Mouse (Mus musculus) liver, embryonic 16.5 days (tissue): ENCODE results near the gene Gm45021. TPM values are rescaled to one million over a fixed set of nuclear protein-coding genes. Genes with fewer than 3 reads are reported as not detected.
"Not testable (repeated sequence)": the region's sequence is repeated elsewhere in the genome, so short reads cannot be mapped to it uniquely, and the experiment has no call there.

Experiments used
- ATAC-seq: fragments of 200-750 bp; cut with Nextera tagmentation; 2 replicates; pipeline ENCODE4 v1.8.0; 2017; ENCODE audit warnings: low read depth, mild to moderate bottlenecking, moderate number of reproducible peaks, moderate library complexity
- H3K27ac ChIP-seq: fragments of 300-500 bp; sonication (generic); 2 replicates; pipeline ENCODE4 v1.5.1; 2014; ENCODE audit warnings: mild to moderate bottlenecking, low read length
- H3K27me3 ChIP-seq: fragments of 300-500 bp; sonication (generic); 2 replicates; pipeline ENCODE4 v1.6.1; 2014; ENCODE audit warnings: low read depth, low read length, mixed read lengths; ENCODE audit not compliant: control insufficient read depth, insufficient read depth
- H3K36me3 ChIP-seq: fragments of 300-500 bp; sonication (generic); 2 replicates; pipeline ENCODE4 v1.6.1; 2014; ENCODE audit warnings: mild to moderate bottlenecking; ENCODE audit not compliant: control insufficient read depth, insufficient read depth
- H3K4me1 ChIP-seq: fragments of 300-500 bp; sonication (generic); 2 replicates; pipeline ENCODE4 v1.6.1; 2014; ENCODE audit warnings: low read depth, low read length, mixed read lengths; ENCODE audit not compliant: control insufficient read depth
- H3K4me2 ChIP-seq: fragments of 300-500 bp; sonication (generic); 2 replicates; pipeline ENCODE4 v1.6.1; 2014; ENCODE audit warnings: low read depth, low read length, mixed read lengths
- H3K4me3 ChIP-seq: fragments of 300-500 bp; sonication (generic); 2 replicates; pipeline ENCODE4 v1.5.1; 2014; ENCODE audit warnings: low read depth, mild to moderate bottlenecking, low read length
- H3K9ac ChIP-seq: fragments of 300-500 bp; sonication (generic); 2 replicates; pipeline ENCODE4 v1.6.1; 2014; ENCODE audit warnings: low read depth, low read length
- H3K9me3 ChIP-seq: fragments of 300-500 bp; sonication (generic); replicated peaks from 2 replicates; pipeline ENCODE4 v1.6.1; 2016; ENCODE audit warnings: low read length; ENCODE audit not compliant: control insufficient read depth
- WGBS: fragments of 180-500 bp; shearing (Covaris S2); extraction: QIAGEN DNeasy Blood & Tissue Kit; methylation state at CpG from one replicate; pipeline ENCODE4 v1.1.7; 2014; ENCODE audit not compliant: insufficient replicate concordance; 5-methylcytosine and 5-hydroxymethylcytosine counted together
- polyA plus RNA-seq: library from polyadenylated mRNA; unstranded; fragments of >200 nt; fragmentation: Nextera tagmentation; extraction: Ambion mirVana; gene quantifications from 2 replicates; pipeline ENCODE4 v1.2.1, GENCODE M21; 2015

Gm45021 gene
- polyA plus RNA-seq, 1 experiment from 2014 or later, result not detected

DNA sequence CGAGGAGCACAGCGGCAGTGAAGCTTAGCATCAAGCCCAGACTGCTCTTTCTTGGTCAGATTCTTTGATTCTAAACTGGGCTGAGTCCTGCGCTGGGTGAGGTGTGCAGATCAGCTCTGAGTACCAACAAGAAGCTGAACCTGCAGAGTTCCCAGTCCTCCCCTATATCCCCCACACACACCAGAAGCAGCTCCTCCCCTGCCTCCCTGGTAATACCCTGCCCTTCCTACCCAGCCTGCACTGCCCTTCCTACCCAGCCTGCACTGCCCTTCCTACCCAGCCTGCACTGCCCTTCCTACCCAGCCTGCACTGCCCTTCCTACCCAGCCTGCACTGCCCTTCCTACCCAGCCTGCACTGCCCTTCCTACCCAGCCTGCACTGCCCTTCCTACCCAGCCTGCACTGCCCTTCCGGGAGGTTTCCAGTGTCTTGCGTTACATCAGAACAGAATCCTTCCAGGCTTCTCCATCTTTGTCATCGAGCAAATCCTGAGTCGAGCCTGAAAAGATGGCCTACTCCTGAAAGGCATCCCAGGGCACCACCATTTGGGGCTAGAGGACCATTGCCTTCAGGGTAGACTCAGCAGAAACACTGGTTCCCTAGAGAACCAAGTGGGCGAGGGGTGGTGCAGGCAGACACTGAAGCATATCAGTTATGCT lies 32.9 kb downstream of the Gm45021 start:
- ATAC-seq, H3K4me2 ChIP-seq, H3K9ac ChIP-seq, H3K4me3 ChIP-seq, H3K9me3 ChIP-seq, H3K36me3 ChIP-seq, H3K4me1 ChIP-seq, H3K27ac ChIP-seq, H3K27me3 ChIP-seq: not testable (repeated sequence)
- WGBS, result 67% methylated on average over 8 of the region's 8 CpGs

DNA sequence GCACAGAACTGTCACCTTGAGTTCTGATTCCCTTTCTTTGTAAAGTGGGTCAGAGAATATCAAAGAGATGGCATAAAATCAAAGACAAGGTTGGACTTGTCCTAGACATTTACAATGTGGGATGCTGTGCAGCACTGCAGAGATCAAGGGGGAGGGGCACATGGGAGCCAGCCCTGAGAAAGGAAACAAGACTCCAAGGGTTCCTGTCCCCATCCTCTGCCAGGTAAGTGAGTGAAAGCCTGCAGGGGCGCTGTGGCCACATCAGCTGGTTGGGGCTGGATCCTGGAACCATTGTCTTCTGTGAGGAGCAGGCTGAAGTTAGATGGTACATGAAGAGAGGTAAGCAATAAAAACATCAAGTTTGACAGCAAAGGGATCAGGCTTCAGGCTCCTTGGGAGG lies 34.0 kb downstream of the Gm45021 start:
- Histone ChIP-seq H3K4me3 (no peak overlapping the region), H3K36me3 (no peaks in the 10 kb centered on the region; the same call in none of the 2 replicates), H3K4me1 (no peaks in the 10 kb centered on the region), H3K27me3 (peaks cover 21% of the 10 kb centered on the region), H3K9ac (no peak overlapping the region), H3K4me2 (no peak overlapping the region), H3K27ac (no peak overlapping the region), H3K9me3 (no peaks in the 10 kb centered on the region)
- 52% methylated on average over 1 of the region's 1 CpGs for WGBS
- ATAC-seq, result no peak

DNA sequence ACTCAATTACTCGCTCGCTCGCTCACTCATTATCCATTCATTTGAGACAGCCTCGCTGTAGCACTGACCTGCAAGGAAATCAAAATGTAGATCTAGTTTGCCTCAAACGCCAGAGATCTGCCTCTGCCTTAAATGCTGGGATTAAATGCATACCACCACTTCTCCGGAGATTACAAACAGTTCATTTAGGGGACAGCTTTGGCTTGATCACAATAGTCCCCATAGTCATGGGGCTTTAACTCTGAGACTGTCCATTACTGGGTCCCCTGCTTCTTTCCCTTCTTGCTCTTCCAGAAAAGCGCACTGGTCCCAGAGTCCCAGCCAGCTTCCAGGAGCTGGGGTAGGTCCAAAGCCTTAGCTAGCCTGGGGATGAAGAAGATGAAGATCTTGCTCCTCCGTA lies 37.1 kb downstream of the Gm45021 start, which contains the start of gene AI854703:
AI854703 (plus strand) TSS at position 301 of the 400 bp plus-strand sequence.
- H3K9me3 ChIP-seq, result no peaks in the 10 kb centered on the region
- H3K27ac ChIP-seq, result no peak within 1 kb of the TSS
- H3K4me1 ChIP-seq, result no peaks in the 10 kb centered on the region
- peaks cover 33% of the 10 kb centered on the region for H3K27me3 ChIP-seq
- peak within 1 kb of the TSS; percentile 39; the same call in 1 of the 2 replicates for H3K9ac ChIP-seq
- ATAC-seq, result no peak
- no peaks in the 10 kb centered on the region for H3K36me3 ChIP-seq
- H3K4me3 ChIP-seq, result peak within 1 kb of the TSS; percentile 47
- 53% methylated on average over 8 of the region's 8 CpGs for whole genome bisulfite sequencing
- H3K4me2 ChIP-seq, result peak within 1 kb of the TSS; percentile 69

DNA sequence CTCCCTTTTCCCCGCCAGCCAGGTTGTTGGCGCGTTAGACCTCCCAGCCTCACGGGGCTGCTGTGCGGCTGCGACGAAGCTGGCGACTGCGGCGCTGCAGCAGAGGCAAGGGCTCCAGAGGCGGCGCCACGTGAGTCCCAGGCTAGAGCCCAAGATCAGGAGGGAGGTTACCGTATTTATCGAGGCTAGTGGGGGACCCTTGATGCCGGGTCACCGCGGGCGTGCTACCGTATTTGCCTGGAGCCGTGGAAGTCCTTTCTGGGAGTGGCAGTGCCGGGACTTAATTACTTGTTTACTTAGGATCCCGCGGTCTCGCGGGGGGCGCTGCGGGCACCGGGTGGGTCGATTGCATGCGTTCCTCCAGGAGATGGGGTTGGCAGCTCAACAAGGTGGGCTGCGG lies 37.6 kb downstream of the Gm45021 start:
- H3K4me3 ChIP-seq, result peak overlapping the region; percentile 47
- no peak for ATAC-seq
- no peak overlapping the region for H3K27ac ChIP-seq
- 1% methylated on average over 32 of the region's 32 CpGs for WGBS
- no peaks in the 10 kb centered on the region for H3K9me3 ChIP-seq
- H3K36me3 ChIP-seq, result no peaks in the 10 kb centered on the region
- peak overlapping the region; percentile 39; the same call in 1 of the 2 replicates for H3K9ac ChIP-seq
- peak overlapping the region; percentile 69 for H3K4me2 ChIP-seq
- H3K27me3 ChIP-seq, result peaks cover 33% of the 10 kb centered on the region
- H3K4me1 ChIP-seq, result no peaks in the 10 kb centered on the region

DNA sequence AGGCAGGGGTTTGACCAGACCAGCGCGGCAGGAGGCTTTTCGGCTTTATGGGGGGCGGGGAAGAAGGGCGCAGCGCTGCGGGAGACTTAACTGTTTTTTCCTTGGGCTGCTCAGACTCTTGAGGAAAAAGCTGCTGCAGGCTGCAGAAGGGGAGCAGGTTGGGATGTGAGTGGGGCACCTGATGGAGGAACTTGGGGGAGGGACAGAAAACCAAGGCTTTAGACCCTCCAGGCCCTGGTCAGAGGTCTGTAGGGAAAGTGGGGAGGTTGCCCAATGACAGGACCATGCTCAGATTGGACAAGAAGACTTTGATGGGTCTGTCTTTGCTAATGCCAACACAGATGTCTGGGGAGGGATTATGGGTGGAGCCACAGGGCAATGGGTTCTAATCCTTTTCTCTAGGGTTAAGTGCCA lies 38.1 kb downstream of the Gm45021 start:
- Histone ChIP-seq H3K9ac (no peak overlapping the region), H3K4me1 (no peaks in the 10 kb centered on the region), H3K9me3 (no peaks in the 10 kb centered on the region), H3K27me3 (peaks cover 33% of the 10 kb centered on the region), H3K36me3 (no peaks in the 10 kb centered on the region), H3K4me3 (peak overlapping the region; percentile 47), H3K4me2 (peak overlapping the region; percentile 69), H3K27ac (no peak overlapping the region)
- no peak for ATAC-seq
- 5% methylated on average over 7 of the region's 7 CpGs for WGBS

GRCm38 (mm10) chr6:48628377-48628776 lies 39.0 kb downstream of the Gm45021 start:
- H3K4me3 ChIP-seq, result no peak overlapping the region
- no peaks in the 10 kb centered on the region for H3K4me1 ChIP-seq
- no peaks in the 10 kb centered on the region for H3K36me3 ChIP-seq
- no peaks in the 10 kb centered on the region for H3K9me3 ChIP-seq
- no peak overlapping the region for H3K27ac ChIP-seq
- no peak overlapping the region for H3K4me2 ChIP-seq
- peaks cover 33% of the 10 kb centered on the region for H3K27me3 ChIP-seq
- H3K9ac ChIP-seq, result no peak overlapping the region
- 43% methylated on average over 3 of the region's 3 CpGs for WGBS
- no peak for ATAC-seq

GRCm38 (mm10) chr6:48628808-48629660 lies 39.6 kb downstream of the Gm45021 start:
- H3K27me3 ChIP-seq, result peaks cover 33% of the 10 kb centered on the region
- ATAC-seq, result no peak
- no peaks in the 10 kb centered on the region for H3K4me1 ChIP-seq
- H3K36me3 ChIP-seq, result no peaks in the 10 kb centered on the region
- no peaks in the 10 kb centered on the region for H3K9me3 ChIP-seq
- no peak overlapping the region for H3K27ac ChIP-seq
- peak overlapping the region; percentile 58 for H3K4me2 ChIP-seq
- peak overlapping the region; percentile 43 for H3K4me3 ChIP-seq
- WGBS, result 9% methylated on average over 54 of the region's 54 CpGs
- H3K9ac ChIP-seq, result no peak overlapping the region

GRCm38 (mm10) chr6:48629661-48630034 lies 40.2 kb downstream of the Gm45021 start:
- Histone ChIP-seq H3K9ac (no peak overlapping the region), H3K9me3 (no peaks in the 10 kb centered on the region), H3K4me2 (peak overlapping the region; percentile 58), H3K36me3 (no peaks in the 10 kb centered on the region), H3K4me1 (no peaks in the 10 kb centered on the region), H3K27ac (no peak overlapping the region), H3K4me3 (peak overlapping the region; percentile 43), H3K27me3 (peaks cover 33% of the 10 kb centered on the region)
- 25% methylated on average over 13 of the region's 13 CpGs for WGBS
- no peak for ATAC-seq

DNA sequence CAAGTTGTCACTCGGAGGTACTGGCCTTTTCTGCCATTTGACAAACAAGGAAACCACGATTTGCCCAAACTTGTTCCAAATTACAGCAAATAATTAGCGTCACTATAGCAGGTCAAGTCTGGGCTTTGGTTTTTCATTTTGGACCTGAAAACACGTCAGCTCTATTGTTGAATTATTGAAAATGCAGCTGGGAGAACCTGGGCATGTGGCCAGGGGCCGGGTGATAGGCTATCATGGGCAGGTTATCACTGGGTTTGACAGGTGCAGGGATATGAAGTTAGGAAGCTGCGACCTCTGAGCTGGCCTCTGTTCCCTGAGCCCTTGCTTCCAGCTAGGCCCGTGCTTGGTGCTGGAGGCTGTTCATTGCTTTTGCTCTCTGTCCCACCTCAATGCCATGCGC lies 41.4 kb downstream of the Gm45021 start:
- H3K27me3 ChIP-seq, result peaks cover 33% of the 10 kb centered on the region
- no peak overlapping the region for H3K4me2 ChIP-seq
- no peaks in the 10 kb centered on the region for H3K4me1 ChIP-seq
- no peak for ATAC-seq
- 60% methylated on average over 8 of the region's 8 CpGs for WGBS
- H3K9ac ChIP-seq, result no peak overlapping the region
- H3K27ac ChIP-seq, result no peak overlapping the region
- H3K4me3 ChIP-seq, result no peak overlapping the region
- H3K9me3 ChIP-seq, result no peaks in the 10 kb centered on the region
- H3K36me3 ChIP-seq, result no peaks in the 10 kb centered on the region
